Mouse (Mus musculus) natural killer cell, adult 2 months (primary cell): Measurements from ENCODE around the gene Gm20503.

ENCODE experiments used
- DNase-seq, 2 experiments: peaks; one replicate each; pipeline ENCODE4 v3.0.0; 2022; ENCODE audit warnings: low spot score in 2 of 2

Gene Gm20503

GRCm38 (mm10) chr4:59007974-59008373 is 5.0 kb downstream of the Gm20503 start:
- DNase-seq, result no peak

- peak; percentile 59 to 62 for DNase-seq
These were observed 6.2 kb downstream of the Gm20503 start for GRCm38 (mm10) chr4:59009186-59009585.

- peak in 1 of 2 experiments; percentile 36 for DNase-seq
These were observed 6.7 kb downstream of the Gm20503 start for GRCm38 (mm10) chr4:59009696-59010095.

GRCm38 (mm10) chr4:59011446-59011845 is 8.4 kb downstream of the Gm20503 start:
- DNase-seq, result no peak

- no peak for DNase-seq
These were observed 12.2 kb downstream of the Gm20503 start for GRCm38 (mm10) chr4:59015181-59015580.

GRCm38 (mm10) chr4:59016922-59017321 is 13.9 kb downstream of the Gm20503 start:
- DNase-seq, result no peak

GRCm38 (mm10) chr4:59034325-59034917 is 31.4 kb downstream of the Gm20503 start:
- no peak for DNase-seq

GRCm38 (mm10) chr4:59034918-59035785 is 32.1 kb downstream of the Gm20503 start, which contains the start of gene Gng10:
Gene Gng10 (plus strand): TSS chr4:59035088.
- peak; percentile 37 to 46 for DNase-seq

- DNase-seq, result no peak
These were observed 32.9 kb downstream of the Gm20503 start for GRCm38 (mm10) chr4:59035786-59036350.

- peak; percentile 70 to 77 for DNase-seq
These were observed 33.6 kb downstream of the Gm20503 start for GRCm38 (mm10) chr4:59036490-59037127.

- no peak for DNase-seq
These were observed 34.5 kb downstream of the Gm20503 start for GRCm38 (mm10) chr4:59037525-59037924.

- DNase-seq, result peak in 1 of 2 experiments; percentile 5
These were observed 37.6 kb downstream of the Gm20503 start for GRCm38 (mm10) chr4:59040397-59041287.

GRCm38 (mm10) chr4:59043074-59043473 is 40.1 kb downstream of the Gm20503 start:
- DNase-seq, result peak in 1 of 2 experiments; percentile 18

GRCm38 (mm10) chr4:59043891-59044290 is 40.9 kb downstream of the Gm20503 start:
- no peak for DNase-seq

GRCm38 (mm10) chr4:59047222-59047621 is 44.2 kb downstream of the Gm20503 start:
- no peak for DNase-seq

GRCm38 (mm10) chr4:59051081-59051480 is 48.1 kb downstream of the Gm20503 start:
- DNase-seq, result no peak

GRCm38 (mm10) chr4:59057929-59058328 is 54.9 kb downstream of the Gm20503 start:
- DNase-seq, result no peak

- DNase-seq, result no peak
These were observed 59.5 kb downstream of the Gm20503 start for GRCm38 (mm10) chr4:59062526-59062925.

GRCm38 (mm10) chr4:59069276-59069675 is 66.3 kb downstream of the Gm20503 start:
- DNase-seq, result no peak

GRCm38 (mm10) chr4:59083430-59083829 is 80.4 kb downstream of the Gm20503 start:
- no peak for DNase-seq

- no peak for DNase-seq
These were observed 86.4 kb downstream of the Gm20503 start for GRCm38 (mm10) chr4:59089391-59089790.
